Mouse (Mus musculus) right cerebral cortex, postnatal 36 days (tissue): ENCODE data around the gene Gm16867.
"Not testable (repeated sequence)": the region's sequence is repeated elsewhere in the genome, so short reads cannot be mapped to it uniquely, and the experiment has no call there.

Experiments
- DNase-seq, 2 experiments: peaks; one replicate each; pipeline ENCODE4 v3.0.0; 2022; ENCODE audit warnings: low spot score in 2 of 2, mixed read lengths in 1 of 2

The Gm16867 gene

DNA sequence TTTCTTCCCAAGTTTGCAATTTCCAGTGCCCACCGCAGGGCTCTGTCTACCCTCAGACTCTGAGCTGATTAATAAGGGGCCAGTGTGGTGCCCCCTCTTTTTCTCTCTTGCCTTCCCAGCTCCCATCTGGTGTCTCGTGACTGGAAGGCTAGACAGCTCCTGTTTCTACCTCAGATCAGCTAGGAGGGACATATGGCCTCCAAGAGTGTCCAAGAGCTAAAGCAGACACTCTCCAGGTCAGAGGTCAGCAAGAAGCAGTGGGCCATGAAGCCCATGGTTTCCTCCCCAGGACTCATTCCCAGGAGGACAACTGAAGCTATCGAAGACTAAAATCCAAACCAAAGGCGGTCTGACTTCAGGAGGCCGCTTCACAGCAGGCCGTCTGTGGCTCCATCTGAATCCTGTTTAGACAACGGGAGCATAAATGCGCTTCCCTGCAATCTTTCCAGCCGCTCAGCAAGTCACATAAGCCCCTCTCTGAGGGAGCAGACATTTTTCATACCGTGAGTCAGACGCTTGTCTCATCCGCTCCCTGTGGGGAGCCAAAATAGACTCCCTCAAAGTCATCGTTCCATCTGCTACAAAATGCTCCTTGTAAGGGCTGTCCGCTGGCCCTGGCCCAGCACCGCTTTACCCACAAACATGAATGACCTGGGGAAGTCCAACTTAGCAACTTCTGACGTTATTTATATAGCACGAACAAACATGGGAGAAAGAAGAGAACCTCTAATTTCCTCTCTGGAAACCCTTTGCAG, 35.4 kb downstream of the Gm16867 start:
- not testable (repeated sequence) for DNase-seq

DNA sequence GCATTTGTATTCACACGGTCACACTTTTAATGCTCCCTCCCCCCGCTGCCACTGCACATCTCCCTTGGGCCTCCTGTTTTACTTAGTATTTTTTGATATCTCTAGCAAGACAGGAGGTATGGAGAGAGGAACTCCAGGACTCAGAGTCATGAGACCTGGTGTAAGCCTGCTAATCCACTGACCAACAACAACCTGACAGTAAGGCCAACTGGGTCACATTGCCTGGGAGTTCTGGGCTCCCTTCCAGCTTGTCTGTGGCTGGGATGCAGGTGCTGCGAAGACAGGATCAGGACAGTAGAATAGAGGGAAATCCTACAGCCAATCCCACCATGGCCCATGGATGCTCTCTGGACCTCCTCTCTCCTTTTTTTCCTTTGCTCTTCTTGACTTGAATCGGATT, 38.7 kb downstream of the Gm16867 start:
- DNase-seq: not testable (repeated sequence)

- not testable (repeated sequence) for DNase-seq
Measured at GRCm38 (mm10) chr14:69457691-69458090, 45.5 kb downstream of the Gm16867 start.

- not testable (repeated sequence) for DNase-seq
Measured at GRCm38 (mm10) chr14:69454640-69455039, 48.5 kb downstream of the Gm16867 start.

GRCm38 (mm10) chr14:69448845-69449244, 54.3 kb downstream of the Gm16867 start:
- DNase-seq: not testable (repeated sequence)

- DNase-seq: not testable (repeated sequence)
Measured at GRCm38 (mm10) chr14:69447006-69447405, 56.2 kb downstream of the Gm16867 start.

DNA sequence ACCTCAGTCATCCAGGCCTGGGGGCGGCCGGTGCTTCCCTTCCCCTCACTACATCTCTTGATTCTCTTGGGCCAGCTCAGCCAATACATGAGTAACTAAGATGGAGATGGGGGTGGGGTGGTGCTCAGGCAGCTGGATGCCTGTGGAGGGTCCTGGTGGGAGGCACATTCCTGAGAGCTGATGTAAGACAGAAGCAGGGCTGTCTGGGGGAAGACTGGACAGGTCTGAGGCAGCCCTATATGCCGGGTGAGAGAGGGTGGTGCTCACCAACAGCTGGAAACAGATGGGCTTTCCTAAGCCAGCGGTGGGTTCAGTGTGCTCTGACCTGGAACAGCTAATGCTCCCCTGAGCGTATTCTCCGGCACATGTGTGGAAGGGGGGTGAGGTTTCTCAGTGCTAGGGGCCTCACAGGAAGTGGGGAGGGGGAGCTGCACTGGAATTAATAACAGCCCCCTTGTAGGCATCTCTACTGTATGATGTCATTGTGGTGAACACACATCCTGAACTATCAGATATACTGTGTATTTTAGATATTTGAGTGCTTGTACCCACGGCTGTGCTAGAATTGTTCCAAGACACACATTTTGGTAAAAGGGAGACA, 60.0 kb downstream of the Gm16867 start:
- not testable (repeated sequence) for DNase-seq

DNA sequence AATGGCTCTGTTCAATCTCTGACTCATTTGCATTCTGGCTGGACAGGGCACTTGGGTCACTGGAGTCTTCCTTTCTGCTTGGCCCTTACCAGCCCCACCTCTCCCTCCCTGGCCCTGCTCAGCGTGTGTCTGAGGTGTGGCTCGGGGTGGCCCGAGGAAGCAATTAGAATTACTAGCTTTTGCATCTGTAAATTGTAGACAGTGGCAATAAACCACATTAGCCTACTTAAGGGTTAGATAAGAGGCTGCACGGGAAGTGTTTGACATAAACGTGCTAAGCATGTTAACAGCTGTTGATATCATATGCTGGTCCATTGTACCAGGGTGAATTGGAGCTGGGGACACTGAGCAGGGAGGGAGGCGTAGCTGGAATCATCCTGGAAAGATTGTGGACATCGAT, 62.2 kb downstream of the Gm16867 start:
- DNase-seq: not testable (repeated sequence)

DNA sequence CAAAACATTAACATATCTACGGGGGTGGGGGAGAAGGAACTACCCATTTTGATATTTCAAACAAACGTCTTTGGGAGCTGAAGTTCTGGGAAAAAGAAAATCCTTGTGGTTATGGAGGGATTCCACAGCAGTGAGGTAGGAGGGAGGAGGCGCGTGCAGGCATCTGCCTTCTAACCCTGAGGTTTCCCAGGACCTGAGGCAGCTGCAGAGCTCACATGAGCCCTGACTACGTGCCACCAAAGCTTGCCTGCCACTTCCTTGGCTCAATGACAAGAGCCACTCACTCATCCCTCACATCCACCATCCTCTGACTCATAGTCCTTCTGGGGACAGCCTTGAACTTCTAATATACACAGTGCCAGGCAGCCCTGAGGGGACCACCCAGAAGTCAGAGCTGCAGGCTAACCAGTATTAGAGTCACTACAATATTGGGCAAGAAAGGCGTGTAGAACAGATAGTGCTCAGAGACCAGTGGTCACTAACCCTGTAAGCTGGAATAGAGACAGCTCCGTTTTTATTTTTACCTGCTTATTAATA, 64.4 kb downstream of the Gm16867 start:
- DNase-seq: not testable (repeated sequence)

DNA sequence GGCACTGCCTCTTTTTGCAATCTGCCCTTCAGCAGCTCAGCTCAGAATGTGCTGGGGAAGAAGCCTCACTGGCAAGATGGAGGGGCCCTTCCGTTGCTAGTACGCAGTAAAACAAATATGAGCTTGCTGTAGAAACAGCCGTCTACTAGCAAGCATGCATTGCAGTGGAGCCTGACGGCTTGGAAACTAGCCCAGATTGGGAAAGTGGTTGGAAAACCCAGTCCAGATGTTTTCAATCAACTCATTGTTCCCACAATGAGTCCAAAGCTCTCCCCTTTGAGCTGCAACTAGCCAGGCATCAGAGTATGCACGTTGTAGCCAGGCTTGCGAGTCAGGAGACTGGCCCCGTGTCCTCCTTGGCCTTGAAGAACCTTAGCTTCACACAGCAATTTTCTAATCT, 82.2 kb downstream of the Gm16867 start:
- DNase-seq: not testable (repeated sequence)

- not testable (repeated sequence) for DNase-seq
Measured at GRCm38 (mm10) chr14:69417545-69417944, 85.6 kb downstream of the Gm16867 start.
